In genomic region chr4:123627683-123628082, GRCm38 (mm10) we compare ENCODE assay signal across 28 mouse cellular contexts. TPM values are rescaled to one million over a fixed set of nuclear protein-coding genes. Genes with fewer than 3 reads are reported as not detected.
DNase-seq lines count a peak whose midpoint lies in the region; ATAC-seq and TF ChIP-seq lines count a peak whose summit lies in the region.
"Had no signal": no experiment of that assay in that cellular context is flagged by ENCODE, and none has a peak within 500 bp of the region (broad histone marks: within the 10 kb centered on the region; RNA-seq: fewer than 3 reads in every experiment).

No protein-coding gene starts in this region.

- no peak for TF ChIP-seq EP300 in heart, adult 2 months (IDR thresholded peaks at IDR 0.05; ENCODE audit: insufficient read depth, low read depth, low read length)
- no peak for TF ChIP-seq EP300 in liver, postnatal 0 days (IDR thresholded peaks at IDR 0.05; ENCODE audit: low read depth)

- TF ChIP-seq POLR2A in heart, adult 2 months (IDR thresholded peaks at IDR 0.05; ENCODE audit: insufficient read depth, low read depth, low read length), result no peak

- H3K4me2 ChIP-seq in liver, postnatal 0 days (ENCODE audit: low read depth, low read length), result no peak overlapping the region
- H3K4me2 ChIP-seq: embryonic facial prominence, embryonic 12.5 days; forebrain, embryonic 13.5 days; heart, embryonic 13.5 days; hindbrain, embryonic 13.5 days; limb, embryonic 13.5 days; liver, embryonic 13.5 days; midbrain, embryonic 12.5 days; neural tube, embryonic 13.5 days had no signal

- peaks cover 18% of the 10 kb centered on the region for H3K36me3 ChIP-seq in heart, adult 2 months (ENCODE audit: control insufficient read depth, insufficient read depth, low read length)
- no peaks in the 10 kb centered on the region for H3K36me3 ChIP-seq in liver, postnatal 0 days (replicated peaks; ENCODE audit: insufficient read depth, low read length)
- peaks cover 15% of the 10 kb centered on the region for H3K36me3 ChIP-seq in E14TG2a.4 (ENCODE audit: insufficient read depth, low read length)
- no peaks in the 10 kb centered on the region for H3K36me3 ChIP-seq in ES-E14 (ENCODE audit: control insufficient read depth, insufficient read depth, low read length, poor library complexity, severe bottlenecking)
- H3K36me3 ChIP-seq: embryonic facial prominence, embryonic 12.5 days; liver, embryonic 13.5 days; midbrain, embryonic 12.5 days; neural tube, embryonic 13.5 days had no signal

- in situ Hi-C loops in ES-E14 (cut with MboI; ENCODE audit: low sequenced_read_pairs in 2 of 2, unreplicated experiment in 2 of 2), result no loop called here

- H3K27me3 ChIP-seq in heart, adult 2 months (ENCODE audit: control insufficient read depth, insufficient read depth, low read length), result no peaks in the 10 kb centered on the region
- H3K27me3 ChIP-seq in liver, postnatal 0 days (ENCODE audit: insufficient read depth, low read length), result no peaks in the 10 kb centered on the region
- no peaks in the 10 kb centered on the region for H3K27me3 ChIP-seq in E14TG2a.4 (ENCODE audit: insufficient read depth, low read length)
- H3K27me3 ChIP-seq: CH12.LX; embryonic facial prominence, embryonic 12.5 days; forebrain, embryonic 13.5 days; heart, embryonic 13.5 days; hindbrain, embryonic 13.5 days; limb, embryonic 13.5 days; liver, embryonic 13.5 days; midbrain, embryonic 12.5 days; neural tube, embryonic 13.5 days had no signal

- H3K27ac ChIP-seq in heart, adult 2 months, result no peak overlapping the region
- no peak overlapping the region for H3K27ac ChIP-seq in liver, postnatal 0 days (ENCODE audit: low read depth)
- H3K27ac ChIP-seq in ES-E14 (ENCODE audit: insufficient read depth, low read depth, low read length, poor library complexity, severe bottlenecking), result peak overlapping the region; percentile 72; the same call in 1 of the 2 replicates
- H3K27ac ChIP-seq: embryonic facial prominence, embryonic 12.5 days; forebrain, embryonic 13.5 days; heart, embryonic 13.5 days; hindbrain, embryonic 13.5 days; limb, embryonic 13.5 days; liver, embryonic 13.5 days; midbrain, embryonic 12.5 days; neural tube, embryonic 13.5 days had no signal

- no peak for ATAC-seq in liver, postnatal 0 days
- ATAC-seq: forebrain, embryonic 13.5 days had no signal

- intact Hi-C loops in heart, adult 2 months (cut with DNase I), result no loop called here

- H3K79me2 ChIP-seq in heart, adult 2 months (replicated peaks; ENCODE audit: control insufficient read depth, insufficient read depth, low read length), result no peaks in the 10 kb centered on the region; the same call in 1 of the 2 replicates

- DNase-seq in heart, adult 2 months, result no peak
- no peak for DNase-seq in heart, adult 8-10 months (ENCODE audit: low spot score)
- DNase-seq in liver, postnatal 0 days, result no peak
- DNase-seq in liver (no peak), ES-E14 (ENCODE audit: low read depth, low spot score) (no peak)
- DNase-seq in cerebellum, postnatal 14 days, result no peak
- DNase-seq: adrenal gland, postnatal 36 days; cerebellum, adult 11 months; cerebellum, adult 9-11 months; gastrocnemius, postnatal 10 days; heart, postnatal 36 days; kidney, adult 2 months; kidney, postnatal 10 days; layer of hippocampus, postnatal 36 days; liver, embryonic 13.5 days; lung, postnatal 14 days; thymus, postnatal 14 days had no signal

- peak; percentile 34 for TF ChIP-seq CTCF in heart, adult 2 months (IDR thresholded peaks at IDR 0.05)
- TF ChIP-seq CTCF in liver, postnatal 0 days (IDR thresholded peaks at IDR 0.05; ENCODE audit: low read depth), result peak; percentile 23; the same call in 1 of the 2 replicates
- TF ChIP-seq CTCF in E14TG2a.4 (conservative IDR thresholded peaks at IDR 0.05; ENCODE audit: low read length), result no peak

- 75% methylated on average over 5 of the region's 5 CpGs for WGBS in heart, adult 2 months
- WGBS in liver, postnatal 0 days (ENCODE audit: insufficient replicate concordance), result 77% methylated on average over 5 of the region's 5 CpGs

- H3K9ac ChIP-seq in heart, adult 2 months (ENCODE audit: low read depth, low read length), result no peak overlapping the region
- no peak overlapping the region for H3K9ac ChIP-seq in liver, postnatal 0 days (replicated peaks)
- H3K9ac ChIP-seq in ES-E14 (ENCODE audit: insufficient read depth, low read depth, low read length, poor library complexity, severe bottlenecking), result peak overlapping the region; percentile 38; the same call in 1 of the 2 replicates
- H3K9ac ChIP-seq: embryonic facial prominence, embryonic 12.5 days; forebrain, embryonic 13.5 days; heart, embryonic 13.5 days; hindbrain, embryonic 13.5 days; limb, embryonic 13.5 days; liver, embryonic 13.5 days; midbrain, embryonic 12.5 days; neural tube, embryonic 13.5 days had no signal

- H3K4me1 ChIP-seq in heart, adult 2 months (ENCODE audit: control insufficient read depth, insufficient read depth, low read length), result peaks cover 28% of the 10 kb centered on the region
- peaks cover 19% of the 10 kb centered on the region for H3K4me1 ChIP-seq in liver, postnatal 0 days (ENCODE audit: insufficient read depth)
- H3K4me1 ChIP-seq in E14TG2a.4 (replicated peaks; ENCODE audit: low read depth, low read length), result peaks cover 93% of the 10 kb centered on the region
- peaks cover 26 to 55% of the 10 kb centered on the region in 2 experiments for H3K4me1 ChIP-seq in ES-E14 (ENCODE audit: control insufficient read depth in 2 of 2, insufficient read depth in 2 of 2, low read length in 2 of 2, poor library complexity in 1 of 2)

- no peaks in the 10 kb centered on the region for H3K9me3 ChIP-seq in liver, postnatal 0 days (ENCODE audit: low read length)
- no peaks in the 10 kb centered on the region for H3K9me3 ChIP-seq in E14TG2a.4 (ENCODE audit: low read length)
- H3K9me3 ChIP-seq in ES-E14 (ENCODE audit: control insufficient read depth, insufficient read depth, low read depth, low read length), result no peaks in the 10 kb centered on the region
- H3K9me3 ChIP-seq: embryonic facial prominence, embryonic 12.5 days; forebrain, embryonic 13.5 days; heart, embryonic 13.5 days; hindbrain, embryonic 13.5 days; limb, embryonic 13.5 days; liver, embryonic 13.5 days; midbrain, embryonic 12.5 days; neural tube, embryonic 13.5 days had no signal

- no peak overlapping the region for H3K4me3 ChIP-seq in heart, adult 2 months
- H3K4me3 ChIP-seq in liver, postnatal 0 days (ENCODE audit: low read depth, low read length), result no peak overlapping the region
- peak overlapping the region; percentile 43 for H3K4me3 ChIP-seq in E14TG2a.4 (replicated peaks; ENCODE audit: low read length)
- no peak overlapping the region for H3K4me3 ChIP-seq in ES-E14 (ENCODE audit: insufficient read depth in 1 of 2, low read depth in 1 of 2, low read length in 2 of 2, poor library complexity in 1 of 2, severe bottlenecking in 1 of 2)
- H3K4me3 ChIP-seq: embryonic facial prominence, embryonic 12.5 days; erythroblast, embryonic 14.5 days; forebrain, embryonic 13.5 days; heart, embryonic 13.5 days; hindbrain, embryonic 13.5 days; limb, embryonic 13.5 days; liver, embryonic 13.5 days; midbrain, embryonic 12.5 days; myocyte; neural tube, embryonic 13.5 days had no signal

TF ChIP-seq in ES-E14, 5 proteins besides CTCF, POLR2A, EP300 and RAD21:
- no peak for TF ChIP-seq CHD2 (IDR thresholded peaks at IDR 0.05; ENCODE audit: low read depth, low read length)
- no peak for TF ChIP-seq ZNF384 (IDR thresholded peaks at IDR 0.05; ENCODE audit: low read depth, low read length)
- no peak for TF ChIP-seq MAFK (IDR thresholded peaks at IDR 0.05; ENCODE audit: insufficient read depth, low read depth, low read length)
- TF ChIP-seq ZC3H11A (IDR thresholded peaks at IDR 0.05; ENCODE audit: borderline replicate concordance, low read depth, low read length), result no peak
- no peak for TF ChIP-seq HCFC1 (IDR thresholded peaks at IDR 0.05; ENCODE audit: borderline replicate concordance, insufficient read depth, low read length)

RNA-seq across cellular contexts. Expression of gene Macf1, which starts 56.5 kb away (rescaled TPM):
- total RNA-seq in heart, adult 2 months (2021), result 100 to 1,000 TPM; 222 to 223 TPM
- polyA plus RNA-seq in heart, adult 2 months (2012; rRNA removed), result 71.4 and 102 TPM in 2 replicates
- 100 to 1,000 TPM; 223 to 243 (median 241) TPM for total RNA-seq in heart, adult 8-10 months (2022)
- polyA plus RNA-seq in liver, postnatal 0 days (2015; fragmentation: Nextera tagmentation; extraction: Ambion mirVana), result 9.8 and 11.3 TPM in 2 replicates
- total RNA-seq in ES-E14 (2012; rRNA removed), result 277 and 354 TPM in 2 replicates
